Mouse (Mus musculus) thymus, adult 2 months (tissue): Measurements from ENCODE around the gene Dnal1.

ENCODE experiments used
- CTCF ChIP-seq: fragments of 200-500 bp; IDR thresholded peaks from 2 replicates; pipeline ENCODE4 v1.5.1; 2012; ENCODE audit warnings: mild to moderate bottlenecking, control low read depth, low read length, moderate library complexity, borderline replicate concordance; ENCODE audit not compliant: control insufficient read depth, poor library complexity, insufficient read depth; ENCODE audit errors: extremely low read depth
- POLR2A ChIP-seq: fragments of 200-500 bp; IDR thresholded peaks from 2 replicates; pipeline ENCODE4 v1.6.1; 2012; ENCODE audit warnings: mild to moderate bottlenecking, low read length, control low read depth, moderate library complexity; ENCODE audit not compliant: control insufficient read depth, poor library complexity, insufficient read depth; ENCODE audit errors: extremely low read depth

- TF ChIP-seq CTCF (no peak), POLR2A (no peak)
These were observed 42.5 kb upstream of the Dnal1 start for GRCm38 (mm10) chr12:84071696-84072095.
